Mouse (Mus musculus) 3134 (cell line): ENCODE measurements around the gene Gm17455.

Source experiments
- DNase-seq: peaks from one replicate; pipeline ENCODE4 v3.0.0-alpha.2; 2011; ENCODE audit warnings: low spot score; ENCODE audit not compliant: insufficient read length; ENCODE audit errors: extremely low read depth

The Gm17455 gene

GRCm38 (mm10) chr10:60373543-60373936 is 26.0 kb upstream of the Gm17455 start:
- DNase-seq: no peak

DNA sequence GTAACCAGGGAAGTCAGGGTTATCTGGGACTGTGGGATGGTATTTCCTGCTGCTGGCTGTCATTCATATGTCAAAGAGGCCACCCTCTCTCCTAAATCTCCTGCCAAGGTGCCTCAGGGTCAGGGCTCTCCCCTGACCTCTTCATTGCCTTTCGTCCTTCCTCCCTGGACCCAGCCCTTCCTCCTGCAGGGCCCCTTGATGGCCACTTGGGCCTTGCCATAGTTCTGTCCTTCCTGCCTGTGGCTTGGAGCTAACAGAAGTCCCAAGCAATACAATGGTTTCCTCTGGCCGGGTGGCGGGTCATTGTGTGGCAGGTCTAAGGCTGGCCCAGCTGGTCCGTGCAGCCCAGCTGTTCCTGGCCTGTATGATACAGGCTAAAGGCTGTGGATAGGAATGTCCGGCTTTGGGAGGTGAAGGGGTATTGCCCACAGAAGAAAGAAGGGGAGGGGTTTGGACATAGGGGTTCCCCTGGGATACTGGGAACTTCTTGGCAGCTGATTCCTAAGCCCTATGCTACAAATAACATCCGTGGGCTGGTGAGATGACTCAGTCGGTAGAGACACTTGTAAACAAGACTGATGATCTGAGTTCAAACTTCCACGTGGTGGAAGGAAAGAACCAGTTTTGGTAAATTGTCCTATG is 25.5 kb upstream of the Gm17455 start:
- peak; percentile 61 for DNase-seq

DNA sequence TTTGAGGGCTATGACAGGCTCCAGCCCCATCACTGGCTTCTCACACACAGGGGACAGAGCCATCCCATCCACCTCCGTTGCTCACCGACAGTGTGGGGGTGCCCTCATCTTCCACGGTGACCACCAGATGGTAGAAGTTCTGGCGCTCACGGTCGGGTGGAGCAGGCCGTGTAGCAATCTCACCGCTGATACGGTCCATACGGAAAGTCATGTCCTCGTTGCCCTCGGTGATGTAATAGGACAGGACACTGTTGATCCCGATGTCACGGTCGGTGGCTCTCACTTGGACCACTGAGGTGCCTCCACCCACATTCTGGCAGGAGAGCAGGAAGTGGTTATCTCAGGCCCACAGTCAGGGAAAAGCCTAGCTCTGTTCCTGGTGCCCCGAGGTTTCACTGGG is 22.8 kb upstream of the Gm17455 start:
- no peak for DNase-seq

DNA sequence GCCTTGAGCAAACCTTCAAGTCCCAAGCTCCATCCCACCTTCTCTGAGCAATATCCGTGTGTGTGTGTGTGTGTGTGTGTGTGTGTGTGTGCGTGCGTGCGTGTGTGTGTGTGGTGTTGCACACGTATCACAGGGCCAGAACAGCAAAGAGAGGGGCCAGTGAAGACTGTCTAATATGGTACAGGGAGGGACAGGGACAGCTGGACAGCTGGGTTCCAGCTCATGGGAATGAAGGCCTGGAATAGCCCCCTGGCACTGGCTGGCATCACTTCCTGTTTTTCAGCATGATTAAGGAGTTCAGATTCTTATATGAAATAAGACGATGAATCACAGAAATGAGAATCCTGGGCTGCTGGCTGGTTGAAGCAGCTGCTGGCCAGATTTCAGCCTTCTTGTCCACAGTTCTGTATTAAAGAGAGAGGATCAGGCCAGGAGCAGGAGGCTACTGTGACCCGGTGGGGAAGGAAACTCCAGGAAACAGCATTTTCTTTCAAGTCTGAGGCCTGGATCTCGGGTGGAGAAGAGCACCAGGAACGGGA is 20.0 kb upstream of the Gm17455 start:
- DNase-seq: peak; percentile 53

DNA sequence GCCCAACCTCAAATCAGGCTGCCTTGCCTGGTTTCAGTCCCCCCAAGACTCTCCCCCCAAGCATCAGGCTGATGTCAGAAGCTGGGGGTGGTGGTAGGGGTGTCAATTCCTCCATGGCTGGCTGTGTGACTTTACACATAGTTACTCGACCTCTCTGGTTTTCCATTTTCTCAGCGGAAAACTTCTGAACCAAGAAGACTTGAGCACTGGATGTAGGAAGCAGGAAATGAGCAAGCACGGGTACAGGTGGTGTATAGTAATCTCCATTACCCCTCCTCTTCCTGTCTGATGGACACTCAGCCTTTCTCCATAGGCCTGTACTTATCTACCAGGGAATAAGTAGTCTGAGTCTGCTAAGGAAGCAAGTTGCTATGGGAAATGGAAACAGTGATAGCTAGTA is 19.3 kb upstream of the Gm17455 start:
- DNase-seq: no peak

DNA sequence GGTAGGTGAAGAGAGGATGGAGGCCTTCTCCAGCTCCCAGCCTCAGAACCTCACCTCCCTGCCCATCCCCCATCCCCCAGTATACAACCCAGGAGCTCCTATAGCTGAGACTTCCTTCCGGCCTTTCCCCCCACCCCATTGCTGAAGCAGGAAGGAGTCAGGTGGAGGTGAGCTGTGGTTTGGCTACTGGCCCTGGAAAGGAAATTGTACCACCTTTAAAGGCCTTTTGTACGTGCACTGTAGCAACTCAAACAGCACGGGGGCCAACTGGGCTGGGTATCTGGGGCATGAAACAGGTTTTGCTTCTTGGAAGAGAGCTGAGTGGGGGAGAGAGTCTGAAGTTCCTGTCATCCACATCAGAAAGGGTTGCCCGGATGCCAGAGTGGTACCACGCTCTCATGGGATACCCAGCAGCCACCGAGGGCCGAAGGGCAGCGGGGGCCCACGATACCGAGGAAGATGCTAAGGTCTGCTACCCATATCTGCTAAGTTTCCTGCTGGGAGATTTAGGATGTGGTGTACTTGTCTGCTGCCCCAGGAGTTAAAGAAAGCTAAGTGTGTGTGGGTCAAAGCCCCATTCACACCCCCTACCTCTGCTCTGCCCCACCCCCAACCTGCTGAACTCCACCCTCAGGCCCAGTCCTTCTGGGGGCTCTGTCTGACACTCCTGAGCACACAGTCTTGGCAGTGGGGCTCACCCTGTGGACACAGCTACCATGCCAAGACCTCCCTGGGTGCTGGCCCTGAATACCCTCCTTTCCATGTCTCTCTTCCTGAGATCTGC is 18.2 kb upstream of the Gm17455 start:
- DNase-seq: no peak

- no peak for DNase-seq
Observed at GRCm38 (mm10) chr10:60388332-60388731, 11.2 kb upstream of the Gm17455 start.

DNA sequence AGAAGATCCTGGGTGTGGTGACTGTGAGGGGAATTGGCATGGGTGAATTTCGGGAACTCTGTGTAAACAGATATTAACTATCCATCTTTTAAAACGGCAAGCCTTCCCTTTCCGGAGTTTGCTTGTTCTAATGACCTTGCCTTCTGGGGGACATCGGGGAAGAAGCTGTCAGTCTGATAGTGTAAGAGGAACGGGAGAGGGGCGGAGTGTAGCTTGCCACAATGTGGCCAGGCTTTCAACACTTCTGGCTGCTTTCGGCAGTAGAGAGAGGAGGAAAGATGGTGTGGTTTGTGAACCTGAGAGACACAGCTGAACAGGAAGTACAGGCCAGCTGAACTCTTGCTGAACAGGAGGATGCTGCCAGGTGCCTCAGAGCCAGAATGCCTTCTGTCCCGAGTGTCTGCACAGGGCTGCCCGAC is 10.1 kb upstream of the Gm17455 start:
- DNase-seq: no peak

DNA sequence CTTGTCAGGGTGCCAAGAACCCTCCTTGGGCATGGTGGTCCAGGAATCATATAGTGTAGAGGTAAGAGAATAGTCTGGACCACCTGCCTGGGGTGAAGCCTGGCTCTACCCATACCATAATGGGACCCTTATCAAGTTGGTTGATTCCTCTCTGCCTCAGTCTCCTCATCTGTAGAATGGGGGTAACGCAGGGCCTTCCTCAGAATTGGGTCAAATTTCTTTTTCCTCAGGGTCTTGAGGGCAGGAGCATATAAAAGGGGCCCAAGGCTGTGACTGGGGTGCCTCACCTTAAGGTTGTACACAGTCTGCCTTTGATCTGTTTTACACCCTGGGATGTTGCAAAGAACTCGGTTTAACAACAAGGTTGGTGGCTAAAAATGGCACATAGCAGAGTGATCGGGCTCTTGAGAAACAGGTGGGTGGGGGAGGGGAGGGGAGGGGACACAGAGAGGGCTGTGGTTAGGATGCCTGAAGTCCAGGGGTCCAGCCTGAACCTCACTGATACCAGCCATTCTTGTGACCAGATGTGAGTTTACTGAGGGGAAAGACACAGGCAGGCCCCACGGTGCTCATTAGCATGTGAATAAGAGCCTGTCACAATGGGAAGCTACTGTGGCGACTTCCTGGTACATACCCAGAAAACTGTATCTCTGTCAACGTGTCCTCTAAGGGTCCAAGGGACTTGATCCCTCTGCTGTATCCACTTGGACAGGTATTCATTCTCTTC is 9.2 kb upstream of the Gm17455 start:
- no peak for DNase-seq

- DNase-seq: no peak
Observed at GRCm38 (mm10) chr10:60390904-60391420, 8.6 kb upstream of the Gm17455 start.

DNA sequence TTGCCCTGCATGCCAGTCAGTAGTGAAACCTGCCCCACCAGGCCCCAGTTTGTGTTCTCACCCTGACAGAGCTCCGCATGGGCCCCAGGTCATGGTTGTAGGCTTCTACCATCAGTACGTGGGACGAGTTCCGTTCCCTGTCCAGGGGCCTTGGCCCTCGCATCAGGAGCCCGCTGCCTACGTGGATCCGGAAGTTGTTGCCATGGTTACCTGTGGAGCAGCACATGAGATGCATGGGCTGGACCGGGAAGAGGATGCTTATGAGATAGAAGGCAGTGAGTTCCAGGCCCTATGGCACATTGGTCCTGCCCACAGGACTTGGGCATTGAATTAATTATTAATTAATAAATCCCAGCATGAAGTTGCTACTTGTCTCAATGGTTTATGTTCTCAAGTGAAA is 7.9 kb upstream of the Gm17455 start:
- no peak for DNase-seq

DNA sequence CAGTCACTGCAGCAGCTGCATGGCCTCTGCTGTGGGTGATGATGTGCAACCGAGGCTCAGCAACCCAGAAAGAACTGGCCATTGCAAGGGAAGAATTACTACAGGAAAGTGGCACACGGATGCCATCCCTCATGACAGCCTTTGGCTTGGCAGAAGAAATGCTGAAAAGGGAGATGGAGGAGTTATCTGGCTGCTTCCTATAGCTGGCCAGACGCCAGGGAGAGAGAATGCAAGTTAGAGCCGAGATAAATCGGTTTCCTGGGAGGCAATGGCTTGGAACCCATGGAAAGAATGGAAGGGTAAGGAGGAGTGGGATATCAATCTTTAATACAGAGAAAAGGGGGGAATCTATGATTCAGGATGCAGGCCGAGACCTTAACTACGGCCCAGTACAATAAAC is 4.6 kb upstream of the Gm17455 start:
- DNase-seq: no peak

- peak; percentile 72 for DNase-seq
Observed at GRCm38 (mm10) chr10:60395605-60396004, 3.9 kb upstream of the Gm17455 start.

DNA sequence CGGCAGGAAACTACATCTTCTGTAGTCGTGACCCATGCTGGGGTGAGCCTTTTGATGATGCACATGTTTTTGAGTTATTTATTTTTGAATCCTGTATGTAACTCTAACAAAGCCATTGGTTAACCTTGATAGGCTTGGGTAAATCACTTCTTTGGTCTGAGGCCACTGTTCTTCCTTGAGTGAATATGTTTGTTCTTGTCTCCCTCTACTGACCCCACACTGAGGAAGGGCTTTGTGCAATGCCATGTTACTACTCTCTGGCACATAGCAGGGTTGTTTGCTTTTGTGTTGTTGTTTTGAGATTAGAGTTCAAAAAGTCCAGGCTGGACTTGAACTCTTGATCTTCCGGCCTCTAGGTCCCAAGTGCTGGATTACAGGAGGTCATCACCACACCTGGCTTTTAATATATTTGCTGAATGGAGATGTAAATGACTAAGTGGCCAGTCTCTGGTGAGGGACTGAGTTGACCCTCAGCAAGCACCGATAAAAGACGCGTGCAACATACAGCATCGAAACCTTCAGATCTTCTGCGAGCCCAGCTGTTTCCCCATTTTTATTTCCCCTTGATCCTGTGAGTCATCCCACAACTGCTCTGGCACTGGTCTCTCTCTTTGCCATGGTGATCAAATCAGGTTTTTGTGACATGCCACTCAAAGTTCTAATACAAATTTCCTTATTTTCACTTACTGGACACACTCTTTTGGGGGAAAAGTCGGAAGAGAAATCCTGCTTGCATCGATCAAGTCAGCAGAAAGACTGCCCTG is 1.3 kb upstream of the Gm17455 start:
- DNase-seq: no peak

DNA sequence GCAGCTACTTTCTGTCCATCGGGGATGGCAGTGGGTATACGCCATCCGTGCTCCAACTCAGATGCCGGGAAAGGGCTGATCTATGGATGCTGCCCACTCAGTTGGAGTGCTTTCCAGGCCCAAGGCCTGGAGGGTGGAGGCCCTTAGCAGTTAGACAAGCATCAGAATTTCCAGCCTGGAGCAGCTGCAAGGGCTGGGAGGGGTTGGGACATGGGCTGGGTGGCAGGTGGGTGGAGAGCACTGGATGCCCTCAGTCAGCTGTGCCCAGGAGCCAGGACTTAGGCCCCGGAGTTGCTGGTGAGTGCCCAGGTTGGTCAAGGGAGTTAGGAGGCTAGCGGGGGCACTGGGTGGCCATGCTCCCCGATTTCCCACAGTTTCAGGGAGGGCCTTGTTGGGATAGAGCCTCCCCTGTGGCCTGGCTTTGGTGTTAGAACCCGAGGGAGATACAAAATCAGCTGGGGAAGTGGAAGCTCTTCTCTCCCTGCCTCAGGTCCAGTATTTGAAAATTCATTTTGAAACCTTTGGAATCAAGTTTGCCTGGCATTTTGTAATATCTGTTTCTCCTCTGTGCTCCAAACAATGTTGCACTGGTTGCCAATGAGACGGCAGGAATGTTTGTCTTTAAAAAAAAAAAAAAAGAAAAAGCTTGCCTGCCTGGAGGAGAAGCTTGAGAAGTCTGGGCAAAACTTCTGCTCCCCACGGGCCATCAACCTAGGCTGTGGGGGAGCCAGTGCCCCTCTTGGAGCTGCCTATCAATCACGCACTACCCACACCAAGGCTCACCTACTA is 1.2 kb downstream of the Gm17455 start:
- no peak for DNase-seq

DNA sequence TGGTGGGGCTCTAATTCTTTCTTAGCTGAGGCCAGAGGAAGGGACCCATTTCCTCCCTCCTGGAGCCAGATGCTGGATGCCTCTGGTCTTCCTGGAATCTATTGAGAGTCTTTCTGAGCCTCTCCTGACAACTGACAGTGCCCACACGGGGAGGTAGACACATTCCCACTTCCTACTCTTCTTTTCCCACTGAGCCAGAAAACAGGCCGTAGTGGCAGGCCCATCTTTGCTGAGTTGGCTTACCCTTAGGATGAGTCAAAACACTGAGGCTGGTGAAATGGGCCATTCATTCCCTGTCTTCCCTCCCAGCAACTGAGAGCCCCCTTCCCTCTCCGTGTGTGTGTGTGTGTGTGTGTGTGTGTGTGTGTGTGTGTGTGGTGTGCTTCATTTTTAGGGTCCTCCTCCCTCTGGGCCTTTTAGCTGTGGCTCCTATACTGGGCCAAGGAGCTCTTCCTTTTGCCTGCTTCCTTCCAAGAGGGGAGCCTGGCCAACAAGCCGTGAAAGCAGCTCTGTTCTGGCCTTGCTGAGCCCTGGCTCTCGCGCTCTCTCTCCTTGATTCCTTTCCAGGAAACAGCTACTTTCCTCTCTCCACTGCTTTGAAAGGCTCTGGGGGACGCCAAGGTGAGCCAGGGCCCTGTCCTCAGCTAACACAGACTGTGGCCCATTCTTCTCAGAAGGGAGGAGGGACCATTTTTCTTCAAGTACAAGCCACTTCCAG is 6.1 kb downstream of the Gm17455 start:
- DNase-seq: no peak

DNA sequence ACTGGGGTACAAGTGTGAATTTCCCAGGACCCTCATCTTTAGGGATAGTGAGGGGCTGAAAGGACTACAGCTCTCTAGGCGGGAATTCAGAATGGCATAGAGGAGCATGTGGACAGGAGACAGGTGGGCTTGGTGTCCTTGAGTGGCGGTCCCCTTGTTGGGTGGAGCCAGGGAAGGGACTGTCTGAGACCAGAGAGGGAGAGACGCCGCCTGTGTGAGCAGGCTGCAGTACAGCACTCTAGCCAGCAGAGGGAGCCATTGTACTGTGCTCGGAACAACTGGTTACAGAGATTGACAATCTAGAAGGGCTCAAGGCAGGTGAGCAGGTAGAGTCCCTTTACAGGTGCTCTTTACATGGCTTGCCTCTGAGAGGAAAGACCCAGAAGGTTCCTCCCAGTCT is 8.3 kb downstream of the Gm17455 start:
- DNase-seq: no peak

DNA sequence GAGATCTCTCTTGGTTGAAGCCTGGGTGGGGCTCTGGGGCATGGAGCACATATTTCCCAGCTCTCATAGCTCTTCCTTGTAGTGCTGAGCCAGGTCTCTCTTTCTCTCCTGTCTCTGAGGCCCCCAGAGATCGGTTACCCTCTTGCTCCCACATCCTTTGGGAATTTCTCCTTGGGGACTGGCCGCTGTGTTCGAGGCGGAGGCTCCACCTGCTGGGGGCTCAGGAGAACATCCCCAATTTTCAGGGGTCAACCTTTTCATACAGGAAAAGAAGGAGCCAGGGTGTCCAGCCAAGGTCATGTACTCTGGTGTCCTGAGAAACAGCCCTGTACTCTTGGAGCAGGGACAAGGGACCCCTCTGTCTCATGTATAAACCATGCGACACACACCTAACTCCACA is 12.3 kb downstream of the Gm17455 start:
- no peak for DNase-seq

GRCm38 (mm10) chr10:60413756-60414155 is 14.2 kb downstream of the Gm17455 start:
- no peak for DNase-seq
